Mouse (Mus musculus) heart, postnatal 0 days (tissue): Measurements from ENCODE around the gene Rac1.

Experiments used
- CTCF ChIP-seq: IDR thresholded peaks from 2 replicates; pipeline ENCODE4 v1.5.1; 2016; ENCODE audit warnings: antibody characterized with exemption, control low read depth, low read depth
- EP300 ChIP-seq: IDR thresholded peaks from 2 replicates; pipeline ENCODE4 v1.6.1; 2016; ENCODE audit warnings: antibody characterized with exemption, low read depth

DNA sequence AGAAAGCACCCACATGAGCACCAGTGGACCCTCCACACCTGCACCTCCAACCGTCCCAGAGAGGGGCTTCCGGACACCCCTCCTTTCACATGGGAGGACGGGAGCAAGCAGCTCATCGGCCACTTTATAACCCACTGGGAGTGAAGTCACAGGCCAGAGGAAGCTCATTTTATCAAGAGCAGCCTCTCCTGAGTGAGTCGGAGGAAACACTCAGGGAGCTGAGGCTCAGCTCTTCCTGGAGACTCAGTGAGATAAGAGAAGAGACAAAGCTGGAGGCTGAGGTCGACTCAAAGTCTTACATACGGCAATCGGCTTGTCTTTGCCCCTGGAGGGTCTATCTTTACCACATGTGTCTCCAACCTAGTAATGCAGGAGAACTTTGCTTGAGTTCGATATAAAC is 18.5 kb downstream of the Rac1 start:
- no peak for TF ChIP-seq CTCF
- no peak for TF ChIP-seq EP300
